Mouse (Mus musculus) limb, embryonic 14.5 days (tissue): Measurements from ENCODE around the gene Gpr141. TPM values are rescaled to one million over a fixed set of nuclear protein-coding genes. Genes with fewer than 3 reads are reported as not detected.
"Not testable (repeated sequence)": the region's sequence is repeated elsewhere in the genome, so short reads cannot be mapped to it uniquely, and the experiment has no call there.

Experiments used
- ATAC-seq: fragments of 200-750 bp; cut with Nextera tagmentation; 2 replicates; pipeline ENCODE4 v1.8.0; 2017; ENCODE audit warnings: low read depth, moderate number of reproducible peaks, moderate TSS enrichment; ENCODE audit not compliant: low FRiP score
- DNase-seq: peaks from one replicate; pipeline ENCODE4 v3.0.0-alpha.2; 2015; ENCODE audit warnings: low spot score
- H3K27ac ChIP-seq: fragments of 300-500 bp; sonication (generic); replicated peaks from 2 replicates; pipeline ENCODE4 v1.5.1; 2014; ENCODE audit warnings: low read depth, mild to moderate bottlenecking, low read length, moderate library complexity, mixed read lengths
- H3K27me3 ChIP-seq: fragments of 300-500 bp; sonication (generic); 2 replicates; pipeline ENCODE4 v1.6.1; 2014; ENCODE audit warnings: low read length, mixed read lengths; ENCODE audit not compliant: control insufficient read depth, insufficient read depth
- H3K36me3 ChIP-seq: fragments of 300-500 bp; sonication (generic); 2 replicates; pipeline ENCODE4 v1.6.1; 2014; ENCODE audit warnings: mild to moderate bottlenecking, low read length, moderate library complexity, mixed read lengths; ENCODE audit not compliant: control insufficient read depth, insufficient read depth
- H3K4me1 ChIP-seq: fragments of 300-500 bp; sonication (generic); 2 replicates; pipeline ENCODE4 v1.6.1; 2014; ENCODE audit warnings: antibody characterized with exemption, low read length, mixed read lengths; ENCODE audit not compliant: control insufficient read depth, insufficient read depth
- H3K4me2 ChIP-seq: fragments of 300-500 bp; sonication (generic); replicated peaks from 2 replicates; pipeline ENCODE4 v1.6.1; 2014; ENCODE audit warnings: low read depth, mild to moderate bottlenecking, low read length, moderate library complexity; ENCODE audit not compliant: severe bottlenecking
- H3K4me3 ChIP-seq: fragments of 300-500 bp; sonication (generic); replicated peaks from 2 replicates; pipeline ENCODE4 v1.5.1; 2014; ENCODE audit warnings: low read length
- H3K9ac ChIP-seq: fragments of 300-500 bp; sonication (generic); 2 replicates; pipeline ENCODE4 v1.6.1; 2014; ENCODE audit warnings: mild to moderate bottlenecking, low read depth, low read length, moderate library complexity; ENCODE audit not compliant: severe bottlenecking
- H3K9me3 ChIP-seq: fragments of 300-500 bp; sonication (generic); 2 replicates; pipeline ENCODE4 v1.6.1; 2016; ENCODE audit warnings: low read length; ENCODE audit not compliant: control insufficient read depth
- POLR2A ChIP-seq: fragments of 200-500 bp; IDR thresholded peaks from 2 replicates; pipeline ENCODE4 v1.8.0; 2012; ENCODE audit warnings: inconsistent platforms, mild to moderate bottlenecking, moderate library complexity, borderline replicate concordance; ENCODE audit not compliant: insufficient read depth, insufficient read length; ENCODE audit errors: extremely low read depth
- WGBS: fragments of 180-500 bp; shearing (Covaris S2); extraction: QIAGEN DNeasy Blood & Tissue Kit; methylation state at CpG from one replicate; pipeline ENCODE4 v1.1.7; 2014; 5-methylcytosine and 5-hydroxymethylcytosine counted together
- polyA plus RNA-seq, 2 experiments: library from polyadenylated mRNA; depleted of rRNA in 1 of 2; stranded (reverse) in 1 of 2; unstranded in 1 of 2; fragments of >200 nt; fragmentation: Nextera tagmentation in 1 of 2; extraction: Ambion mirVana in 1 of 2; gene quantifications; 2 replicates each; pipeline versions ENCODE4 v1.2.1 to v1.2.3; 2012 to 2014

The Gpr141 gene
- polyA plus RNA-seq, 2 experiments, result 0.30 to 0.94 TPM

- no peaks in the 10 kb centered on the region for H3K27me3 ChIP-seq
- DNase-seq (no peak), ATAC-seq (no peak)
- H3K4me3 ChIP-seq, result no peak overlapping the region
- H3K9ac ChIP-seq, result no peak overlapping the region
- H3K9me3 ChIP-seq, result no peaks in the 10 kb centered on the region
- no peak for TF ChIP-seq POLR2A
- no peak overlapping the region for H3K27ac ChIP-seq
- no peak overlapping the region for H3K4me2 ChIP-seq
- no peaks in the 10 kb centered on the region for H3K36me3 ChIP-seq
- no peaks in the 10 kb centered on the region for H3K4me1 ChIP-seq
- WGBS, result 41% methylated on average over 2 of the region's 2 CpGs
Observed at GRCm38 (mm10) chr13:19819243-19819642, 4.8 kb downstream of the Gpr141 start.

DNA sequence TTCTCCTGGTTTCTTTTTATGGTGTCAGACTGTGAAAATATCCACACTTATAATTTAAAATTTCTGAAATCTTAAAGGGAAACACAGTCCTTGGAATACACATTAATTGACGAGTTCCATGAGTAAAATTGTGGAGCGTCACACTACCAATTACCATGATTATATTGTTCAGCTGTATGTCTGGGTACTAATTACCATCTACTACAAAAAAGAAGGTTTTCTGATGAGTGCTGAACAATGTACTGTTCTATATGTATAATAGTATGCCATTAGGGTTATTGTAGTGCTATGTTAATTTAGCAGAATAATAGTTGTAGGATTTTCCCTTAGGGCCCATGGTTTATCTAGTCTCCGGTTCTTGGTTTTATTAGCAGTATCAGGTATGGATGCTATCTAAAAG is 29.1 kb downstream of the Gpr141 start:
- TF ChIP-seq POLR2A, result no peak
- no peaks in the 10 kb centered on the region for H3K9me3 ChIP-seq
- no peaks in the 10 kb centered on the region for H3K4me1 ChIP-seq
- no peak for DNase-seq
- no peak overlapping the region for H3K9ac ChIP-seq
- no peak for ATAC-seq
- H3K27me3 ChIP-seq, result no peaks in the 10 kb centered on the region
- H3K4me3 ChIP-seq, result no peak overlapping the region
- no peak overlapping the region for H3K27ac ChIP-seq
- no peaks in the 10 kb centered on the region for H3K36me3 ChIP-seq
- H3K4me2 ChIP-seq, result no peak overlapping the region
- whole genome bisulfite sequencing, result 86% methylated on average over 3 of the region's 3 CpGs

- no peak for TF ChIP-seq POLR2A
- no peak overlapping the region for H3K9ac ChIP-seq
- H3K4me2 ChIP-seq, result no peak overlapping the region
- no peaks in the 10 kb centered on the region for H3K9me3 ChIP-seq
- ATAC-seq (no peak), DNase-seq (no peak)
- no peaks in the 10 kb centered on the region for H3K27me3 ChIP-seq
- 74% methylated on average over 6 of the region's 6 CpGs for WGBS
- H3K4me1 ChIP-seq, result no peaks in the 10 kb centered on the region
- no peaks in the 10 kb centered on the region for H3K36me3 ChIP-seq
- H3K27ac ChIP-seq, result no peak overlapping the region
- H3K4me3 ChIP-seq, result no peak overlapping the region
Observed at GRCm38 (mm10) chr13:19794486-19794885, 29.6 kb downstream of the Gpr141 start.

- Histone ChIP-seq H3K27ac (no peak overlapping the region), H3K4me1 (no peaks in the 10 kb centered on the region), H3K27me3 (no peaks in the 10 kb centered on the region), H3K4me3 (no peak overlapping the region), H3K4me2 (no peak overlapping the region), H3K9me3 (no peaks in the 10 kb centered on the region), H3K9ac (no peak overlapping the region), H3K36me3 (no peaks in the 10 kb centered on the region)
- ATAC-seq (no peak), DNase-seq (no peak)
- TF ChIP-seq POLR2A, result no peak
- WGBS, result 75% methylated on average over 4 of the region's 4 CpGs
Observed at GRCm38 (mm10) chr13:19793761-19794160, 30.3 kb downstream of the Gpr141 start.

DNA sequence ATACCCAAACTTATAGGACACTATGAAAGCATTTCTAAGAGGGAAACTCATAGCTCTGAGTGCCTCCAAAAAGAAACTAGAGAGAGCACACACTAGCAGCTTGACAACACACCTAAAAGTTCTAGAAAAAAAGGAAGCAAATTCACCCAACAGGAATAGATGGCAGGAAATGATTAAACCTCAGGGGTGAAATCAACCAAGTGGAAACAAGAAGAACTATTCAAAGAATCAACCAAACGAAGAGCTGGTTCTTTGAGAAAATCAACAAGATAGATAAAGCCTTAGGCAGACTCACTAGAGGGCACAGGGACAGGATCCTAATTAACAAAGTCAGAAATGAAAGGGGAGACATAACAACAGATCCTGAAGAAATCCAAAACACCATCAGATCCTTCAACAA is 36.1 kb downstream of the Gpr141 start:
- not testable (repeated sequence) for H3K36me3 ChIP-seq, ATAC-seq
- WGBS, result 64% methylated on average over 1 of the region's 1 CpGs

GRCm38 (mm10) chr13:19770163-19770562 is 53.9 kb downstream of the Gpr141 start:
- Histone ChIP-seq H3K27ac (no peak overlapping the region), H3K27me3 (no peaks in the 10 kb centered on the region), H3K4me1 (no peaks in the 10 kb centered on the region), H3K4me3 (no peak overlapping the region), H3K9ac (no peak overlapping the region), H3K9me3 (no peaks in the 10 kb centered on the region), H3K4me2 (no peak overlapping the region), H3K36me3 (no peaks in the 10 kb centered on the region)
- DNase-seq (no peak), ATAC-seq (no peak)
- no peak for TF ChIP-seq POLR2A
- 83% methylated on average over 1 of the region's 1 CpGs for WGBS

More for the DNA sequence above, 36.1 kb downstream of the Gpr141 start:
- not testable (repeated sequence) for H3K27ac ChIP-seq, DNase-seq, H3K9ac ChIP-seq, H3K4me1 ChIP-seq, H3K4me2 ChIP-seq, H3K9me3 ChIP-seq, H3K27me3 ChIP-seq, H3K4me3 ChIP-seq
